Mouse (Mus musculus): Measurements from ENCODE around the gene Rmdn3. TPM values are rescaled to one million over a fixed set of nuclear protein-coding genes. Genes with fewer than 3 reads are reported as not detected.

The Rmdn3 gene
- polyA plus RNA-seq, 1 experiment from 2014 or later = 46.7 TPM

- Histone ChIP-seq H3K9ac (ENCODE audit: low read length) (peak overlapping the region; percentile 47), H3K4me3 (ENCODE audit: low read depth, low read length) (no peak overlapping the region), H3K27me3 (ENCODE audit: control insufficient read depth, insufficient read depth, low read length) (peaks cover 4% of the 10 kb centered on the region), H3K36me3 (ENCODE audit: control insufficient read depth, insufficient read depth, low read length) (no peaks in the 10 kb centered on the region), H3K27ac (ENCODE audit: low read depth, low read length) (no peak overlapping the region), H3K4me1 (ENCODE audit: control insufficient read depth, insufficient read depth, low read length) (peaks cover 10% of the 10 kb centered on the region), H3K4me2 (no peak overlapping the region), H3K9me3 (ENCODE audit: control insufficient read depth, low read length) (no peaks in the 10 kb centered on the region)
- peak; percentile 45 for ATAC-seq (ENCODE audit: low FRiP score)
- peak; percentile 84 for DNase-seq (ENCODE audit: low spot score, missing footprints)
- WGBS = 27% methylated on average over 13 of the region's 13 CpGs
Measured at GRCm38 (mm10) chr2:119172862-119173576, 16.2 kb upstream of the Rmdn3 start.

GRCm38 (mm10) chr2:119172446-119172845 is 15.6 kb upstream of the Rmdn3 start:
- DNase-seq (ENCODE audit: low spot score, missing footprints) (peak; percentile 56), ATAC-seq (ENCODE audit: low FRiP score) (no peak)
- no peak overlapping the region for H3K4me2 ChIP-seq
- H3K36me3 ChIP-seq (ENCODE audit: control insufficient read depth, insufficient read depth, low read length) = no peaks in the 10 kb centered on the region
- H3K27ac ChIP-seq (ENCODE audit: low read depth, low read length) = no peak overlapping the region
- H3K9ac ChIP-seq (ENCODE audit: low read length) = peak overlapping the region; percentile 47
- no peak overlapping the region for H3K4me3 ChIP-seq (ENCODE audit: low read depth, low read length)
- peaks cover 12% of the 10 kb centered on the region for H3K4me1 ChIP-seq (ENCODE audit: control insufficient read depth, insufficient read depth, low read length)
- WGBS = 94% methylated on average over 7 of the region's 7 CpGs
- H3K27me3 ChIP-seq (ENCODE audit: control insufficient read depth, insufficient read depth, low read length) = peaks cover 9% of the 10 kb centered on the region
- H3K9me3 ChIP-seq (ENCODE audit: control insufficient read depth, low read length) = no peaks in the 10 kb centered on the region

GRCm38 (mm10) chr2:119171574-119171973 is 14.7 kb upstream of the Rmdn3 start:
- ATAC-seq (ENCODE audit: low FRiP score) (no peak), DNase-seq (ENCODE audit: low spot score, missing footprints) (no peak)
- Histone ChIP-seq H3K9me3 (ENCODE audit: control insufficient read depth, low read length) (no peaks in the 10 kb centered on the region), H3K9ac (ENCODE audit: low read length) (no peak overlapping the region), H3K36me3 (ENCODE audit: control insufficient read depth, insufficient read depth, low read length) (no peaks in the 10 kb centered on the region), H3K27me3 (ENCODE audit: control insufficient read depth, insufficient read depth, low read length) (peaks cover 18% of the 10 kb centered on the region), H3K4me1 (ENCODE audit: control insufficient read depth, insufficient read depth, low read length) (peaks cover 20% of the 10 kb centered on the region), H3K4me2 (no peak overlapping the region), H3K4me3 (ENCODE audit: low read depth, low read length) (no peak overlapping the region), H3K27ac (ENCODE audit: low read depth, low read length) (no peak overlapping the region)
- 82% methylated on average over 8 of the region's 8 CpGs for WGBS

- ATAC-seq (ENCODE audit: low FRiP score) = no peak
- H3K9me3 ChIP-seq (ENCODE audit: control insufficient read depth, low read length) = no peaks in the 10 kb centered on the region
- no peak overlapping the region for H3K4me3 ChIP-seq (ENCODE audit: low read depth, low read length)
- DNase-seq (ENCODE audit: low spot score, missing footprints) = peak; percentile 76
- H3K27me3 ChIP-seq (ENCODE audit: control insufficient read depth, insufficient read depth, low read length) = peaks cover 25% of the 10 kb centered on the region
- H3K4me2 ChIP-seq = no peak overlapping the region
- H3K4me1 ChIP-seq (ENCODE audit: control insufficient read depth, insufficient read depth, low read length) = peaks cover 21% of the 10 kb centered on the region
- no peak overlapping the region for H3K27ac ChIP-seq (ENCODE audit: low read depth, low read length)
- WGBS = 75% methylated on average over 2 of the region's 2 CpGs
- no peak overlapping the region for H3K9ac ChIP-seq (ENCODE audit: low read length)
- no peaks in the 10 kb centered on the region for H3K36me3 ChIP-seq (ENCODE audit: control insufficient read depth, insufficient read depth, low read length)
Measured at GRCm38 (mm10) chr2:119170282-119170681, 13.4 kb upstream of the Rmdn3 start.

GRCm38 (mm10) chr2:119167866-119168256 is 11.0 kb upstream of the Rmdn3 start:
- 2% methylated on average over 26 of the region's 26 CpGs for WGBS
- H3K9ac ChIP-seq (ENCODE audit: low read length) = peak overlapping the region; percentile 54
- H3K27ac ChIP-seq (ENCODE audit: low read depth, low read length) = no peak overlapping the region
- H3K9me3 ChIP-seq (ENCODE audit: control insufficient read depth, low read length) = no peaks in the 10 kb centered on the region
- H3K4me1 ChIP-seq (ENCODE audit: control insufficient read depth, insufficient read depth, low read length) = peaks cover 13% of the 10 kb centered on the region
- no peaks in the 10 kb centered on the region for H3K36me3 ChIP-seq (ENCODE audit: control insufficient read depth, insufficient read depth, low read length)
- H3K27me3 ChIP-seq (ENCODE audit: control insufficient read depth, insufficient read depth, low read length) = peaks cover 25% of the 10 kb centered on the region
- H3K4me2 ChIP-seq = peak overlapping the region; percentile 98
- H3K4me3 ChIP-seq (ENCODE audit: low read depth, low read length) = peak overlapping the region; percentile 37
- peak; percentile 35 for ATAC-seq (ENCODE audit: low FRiP score)
- DNase-seq (ENCODE audit: low spot score, missing footprints) = no peak

GRCm38 (mm10) chr2:119166901-119167865 is 10.3 kb upstream of the Rmdn3 start, which contains the start of gene Gchfr:
Gene Gchfr, plus strand, starts transcription at chr2:119167773.
- H3K9ac ChIP-seq (ENCODE audit: low read length) = peak within 1 kb of the TSS; percentile 54
- ATAC-seq (ENCODE audit: low FRiP score) (peak; percentile 89), DNase-seq (ENCODE audit: low spot score, missing footprints) (peak; percentile 97)
- H3K27me3 ChIP-seq (ENCODE audit: control insufficient read depth, insufficient read depth, low read length) = peaks cover 25% of the 10 kb centered on the region
- no peak within 1 kb of the TSS for H3K27ac ChIP-seq (ENCODE audit: low read depth, low read length)
- no peaks in the 10 kb centered on the region for H3K36me3 ChIP-seq (ENCODE audit: control insufficient read depth, insufficient read depth, low read length)
- WGBS = 1% methylated on average over 60 of the region's 60 CpGs
- H3K4me3 ChIP-seq (ENCODE audit: low read depth, low read length) = peak within 1 kb of the TSS; percentile 37
- H3K4me1 ChIP-seq (ENCODE audit: control insufficient read depth, insufficient read depth, low read length) = peaks cover 11% of the 10 kb centered on the region
- H3K9me3 ChIP-seq (ENCODE audit: control insufficient read depth, low read length) = no peaks in the 10 kb centered on the region
- peak within 1 kb of the TSS; percentile 98 for H3K4me2 ChIP-seq

- no peak overlapping the region for H3K4me3 ChIP-seq (ENCODE audit: low read depth, low read length)
- peaks cover 11% of the 10 kb centered on the region for H3K4me1 ChIP-seq (ENCODE audit: control insufficient read depth, insufficient read depth, low read length)
- ATAC-seq (ENCODE audit: low FRiP score) (no peak), DNase-seq (ENCODE audit: low spot score, missing footprints) (no peak)
- H3K4me2 ChIP-seq = no peak overlapping the region
- H3K27ac ChIP-seq (ENCODE audit: low read depth, low read length) = no peak overlapping the region
- H3K36me3 ChIP-seq (ENCODE audit: control insufficient read depth, insufficient read depth, low read length) = no peaks in the 10 kb centered on the region
- no peak overlapping the region for H3K9ac ChIP-seq (ENCODE audit: low read length)
- no peaks in the 10 kb centered on the region for H3K9me3 ChIP-seq (ENCODE audit: control insufficient read depth, low read length)
- peaks cover 25% of the 10 kb centered on the region for H3K27me3 ChIP-seq (ENCODE audit: control insufficient read depth, insufficient read depth, low read length)
Measured at GRCm38 (mm10) chr2:119165401-119165800, 8.6 kb upstream of the Rmdn3 start.

- 89% methylated on average over 4 of the region's 4 CpGs for WGBS
- no peak overlapping the region for H3K4me2 ChIP-seq
- H3K4me1 ChIP-seq (ENCODE audit: control insufficient read depth, insufficient read depth, low read length) = peaks cover 11% of the 10 kb centered on the region
- no peak overlapping the region for H3K4me3 ChIP-seq (ENCODE audit: low read depth, low read length)
- ATAC-seq (ENCODE audit: low FRiP score) (no peak), DNase-seq (ENCODE audit: low spot score, missing footprints) (no peak)
- H3K27me3 ChIP-seq (ENCODE audit: control insufficient read depth, insufficient read depth, low read length) = peaks cover 23% of the 10 kb centered on the region
- no peaks in the 10 kb centered on the region for H3K9me3 ChIP-seq (ENCODE audit: control insufficient read depth, low read length)
- H3K36me3 ChIP-seq (ENCODE audit: control insufficient read depth, insufficient read depth, low read length) = no peaks in the 10 kb centered on the region
- H3K27ac ChIP-seq (ENCODE audit: low read depth, low read length) = no peak overlapping the region
- no peak overlapping the region for H3K9ac ChIP-seq (ENCODE audit: low read length)
Measured at GRCm38 (mm10) chr2:119163999-119164398, 7.2 kb upstream of the Rmdn3 start.

- WGBS = 73% methylated on average over 3 of the region's 3 CpGs
Measured at GRCm38 (mm10) chr2:119163135-119163534, 6.3 kb upstream of the Rmdn3 start.

More at GRCm38 (mm10) chr2:119163135-119163534, 6.3 kb upstream of the Rmdn3 start:
- Histone ChIP-seq H3K4me1 (ENCODE audit: control insufficient read depth, insufficient read depth, low read length) (peaks cover 11% of the 10 kb centered on the region), H3K27ac (ENCODE audit: low read depth, low read length) (no peak overlapping the region), H3K9ac (ENCODE audit: low read length) (no peak overlapping the region), H3K4me2 (no peak overlapping the region), H3K4me3 (ENCODE audit: low read depth, low read length) (no peak overlapping the region), H3K9me3 (ENCODE audit: control insufficient read depth, low read length) (no peaks in the 10 kb centered on the region), H3K36me3 (ENCODE audit: control insufficient read depth, insufficient read depth, low read length) (no peaks in the 10 kb centered on the region), H3K27me3 (ENCODE audit: control insufficient read depth, insufficient read depth, low read length) (peaks cover 22% of the 10 kb centered on the region)
- no peak for ATAC-seq (ENCODE audit: low FRiP score)
- DNase-seq (ENCODE audit: low spot score, missing footprints) = peak; percentile 28
